Mouse (Mus musculus): ENCODE results near the gene Fn1. TPM values are rescaled to one million over a fixed set of nuclear protein-coding genes. Genes with fewer than 3 reads are reported as not detected.

Fn1 gene
- polyA plus RNA-seq, 1 experiment from 2014 or later, result 125 TPM

- H3K9me3 ChIP-seq (replicated peaks; ENCODE audit: control insufficient read depth, low read length), result no peaks in the 10 kb centered on the region
- H3K27me3 ChIP-seq (ENCODE audit: control insufficient read depth, insufficient read depth, low read length), result no peaks in the 10 kb centered on the region
- H3K4me1 ChIP-seq (ENCODE audit: control insufficient read depth, insufficient read depth, low read length), result peaks cover 2% of the 10 kb centered on the region; the same call in 1 of the 2 replicates
- H3K9ac ChIP-seq (replicated peaks; ENCODE audit: low read length), result no peak overlapping the region
- H3K27ac ChIP-seq (replicated peaks; ENCODE audit: low read depth, low read length), result no peak overlapping the region
- ATAC-seq (replicated peaks; ENCODE audit: insufficient number of reproducible peaks, low FRiP score, low TSS enrichment, low read depth) (no peak), DNase-seq (ENCODE audit: low spot score) (no peak)
- peaks cover 9% of the 10 kb centered on the region; the same call in 1 of the 2 replicates for H3K36me3 ChIP-seq (replicated peaks; ENCODE audit: control insufficient read depth, insufficient read depth, low read depth, low read length)
- WGBS, result 91% methylated on average over 5 of the region's 5 CpGs
- H3K4me3 ChIP-seq (ENCODE audit: low read depth, low read length), result no peak overlapping the region
- H3K4me2 ChIP-seq (ENCODE audit: low read depth, low read length), result no peak overlapping the region
These were observed 6.2 kb downstream of the Fn1 start for GRCm38 (mm10) chr1:71646774-71647173.

- Histone ChIP-seq H3K27me3 (ENCODE audit: control insufficient read depth, insufficient read depth, low read length) (no peaks in the 10 kb centered on the region), H3K4me2 (ENCODE audit: low read depth, low read length) (no peak overlapping the region), H3K4me1 (ENCODE audit: control insufficient read depth, insufficient read depth, low read length) (peaks cover 2% of the 10 kb centered on the region; the same call in 1 of the 2 replicates), H3K9ac (replicated peaks; ENCODE audit: low read length) (no peak overlapping the region), H3K36me3 (replicated peaks; ENCODE audit: control insufficient read depth, insufficient read depth, low read depth, low read length) (peaks cover 13% of the 10 kb centered on the region; the same call in 1 of the 2 replicates), H3K9me3 (replicated peaks; ENCODE audit: control insufficient read depth, low read length) (no peaks in the 10 kb centered on the region), H3K27ac (replicated peaks; ENCODE audit: low read depth, low read length) (no peak overlapping the region), H3K4me3 (ENCODE audit: low read depth, low read length) (no peak overlapping the region)
- ATAC-seq (replicated peaks; ENCODE audit: insufficient number of reproducible peaks, low FRiP score, low TSS enrichment, low read depth) (no peak), DNase-seq (ENCODE audit: low spot score) (no peak)
- 66% methylated on average over 3 of the region's 3 CpGs for WGBS
These were observed 7.0 kb downstream of the Fn1 start for GRCm38 (mm10) chr1:71645999-71646398.

GRCm38 (mm10) chr1:71645466-71645865 lies 7.5 kb downstream of the Fn1 start:
- H3K36me3 ChIP-seq (replicated peaks; ENCODE audit: control insufficient read depth, insufficient read depth, low read depth, low read length), result peaks cover 18% of the 10 kb centered on the region
- H3K4me2 ChIP-seq (ENCODE audit: low read depth, low read length), result no peak overlapping the region
- no peak overlapping the region for H3K4me3 ChIP-seq (ENCODE audit: low read depth, low read length)
- H3K4me1 ChIP-seq (ENCODE audit: control insufficient read depth, insufficient read depth, low read length), result no peaks in the 10 kb centered on the region
- no peaks in the 10 kb centered on the region for H3K27me3 ChIP-seq (ENCODE audit: control insufficient read depth, insufficient read depth, low read length)
- no peak for DNase-seq (ENCODE audit: low spot score)
- no peak overlapping the region for H3K27ac ChIP-seq (replicated peaks; ENCODE audit: low read depth, low read length)
- no peak for ATAC-seq (replicated peaks; ENCODE audit: insufficient number of reproducible peaks, low FRiP score, low TSS enrichment, low read depth)
- no peak overlapping the region for H3K9ac ChIP-seq (replicated peaks; ENCODE audit: low read length)
- H3K9me3 ChIP-seq (replicated peaks; ENCODE audit: control insufficient read depth, low read length), result no peaks in the 10 kb centered on the region
- 92% methylated on average over 13 of the region's 13 CpGs for WGBS

- 95% methylated on average over 10 of the region's 10 CpGs for WGBS
- no peak for ATAC-seq (replicated peaks; ENCODE audit: insufficient number of reproducible peaks, low FRiP score, low TSS enrichment, low read depth)
- Histone ChIP-seq H3K27ac (replicated peaks; ENCODE audit: low read depth, low read length) (no peak overlapping the region), H3K4me2 (ENCODE audit: low read depth, low read length) (no peak overlapping the region), H3K9me3 (replicated peaks; ENCODE audit: control insufficient read depth, low read length) (no peaks in the 10 kb centered on the region), H3K9ac (replicated peaks; ENCODE audit: low read length) (no peak overlapping the region), H3K4me3 (ENCODE audit: low read depth, low read length) (no peak overlapping the region), H3K36me3 (replicated peaks; ENCODE audit: control insufficient read depth, insufficient read depth, low read depth, low read length) (peaks cover 29% of the 10 kb centered on the region), H3K4me1 (ENCODE audit: control insufficient read depth, insufficient read depth, low read length) (no peaks in the 10 kb centered on the region), H3K27me3 (ENCODE audit: control insufficient read depth, insufficient read depth, low read length) (no peaks in the 10 kb centered on the region)
- no peak for DNase-seq (ENCODE audit: low spot score)
These were observed 10.2 kb downstream of the Fn1 start for GRCm38 (mm10) chr1:71642794-71643193.

- no peak overlapping the region for H3K9ac ChIP-seq (replicated peaks; ENCODE audit: low read length)
- no peak overlapping the region for H3K4me3 ChIP-seq (ENCODE audit: low read depth, low read length)
- no peak overlapping the region for H3K27ac ChIP-seq (replicated peaks; ENCODE audit: low read depth, low read length)
- DNase-seq (ENCODE audit: low spot score) (no peak), ATAC-seq (replicated peaks; ENCODE audit: insufficient number of reproducible peaks, low FRiP score, low TSS enrichment, low read depth) (no peak)
- H3K27me3 ChIP-seq (ENCODE audit: control insufficient read depth, insufficient read depth, low read length), result no peaks in the 10 kb centered on the region
- no peaks in the 10 kb centered on the region for H3K4me1 ChIP-seq (ENCODE audit: control insufficient read depth, insufficient read depth, low read length)
- 93% methylated on average over 11 of the region's 11 CpGs for WGBS
- H3K9me3 ChIP-seq (replicated peaks; ENCODE audit: control insufficient read depth, low read length), result no peaks in the 10 kb centered on the region
- H3K36me3 ChIP-seq (replicated peaks; ENCODE audit: control insufficient read depth, insufficient read depth, low read depth, low read length), result peaks cover 27% of the 10 kb centered on the region
- H3K4me2 ChIP-seq (ENCODE audit: low read depth, low read length), result no peak overlapping the region
These were observed 11.8 kb downstream of the Fn1 start for GRCm38 (mm10) chr1:71641206-71641605.

GRCm38 (mm10) chr1:71640157-71640556 lies 12.8 kb downstream of the Fn1 start:
- 96% methylated on average over 8 of the region's 8 CpGs for WGBS
- ATAC-seq (replicated peaks; ENCODE audit: insufficient number of reproducible peaks, low FRiP score, low TSS enrichment, low read depth) (no peak), DNase-seq (ENCODE audit: low spot score) (no peak)
- Histone ChIP-seq H3K9me3 (replicated peaks; ENCODE audit: control insufficient read depth, low read length) (no peaks in the 10 kb centered on the region), H3K27me3 (ENCODE audit: control insufficient read depth, insufficient read depth, low read length) (no peaks in the 10 kb centered on the region), H3K36me3 (replicated peaks; ENCODE audit: control insufficient read depth, insufficient read depth, low read depth, low read length) (peaks cover 34% of the 10 kb centered on the region), H3K4me2 (ENCODE audit: low read depth, low read length) (no peak overlapping the region), H3K27ac (replicated peaks; ENCODE audit: low read depth, low read length) (no peak overlapping the region), H3K4me3 (ENCODE audit: low read depth, low read length) (no peak overlapping the region), H3K4me1 (ENCODE audit: control insufficient read depth, insufficient read depth, low read length) (no peaks in the 10 kb centered on the region), H3K9ac (replicated peaks; ENCODE audit: low read length) (no peak overlapping the region)

- Histone ChIP-seq H3K4me1 (ENCODE audit: control insufficient read depth, insufficient read depth, low read length) (no peaks in the 10 kb centered on the region), H3K9ac (replicated peaks; ENCODE audit: low read length) (no peak overlapping the region), H3K9me3 (replicated peaks; ENCODE audit: control insufficient read depth, low read length) (no peaks in the 10 kb centered on the region), H3K27ac (replicated peaks; ENCODE audit: low read depth, low read length) (no peak overlapping the region), H3K4me3 (ENCODE audit: low read depth, low read length) (no peak overlapping the region), H3K27me3 (ENCODE audit: control insufficient read depth, insufficient read depth, low read length) (no peaks in the 10 kb centered on the region), H3K36me3 (replicated peaks; ENCODE audit: control insufficient read depth, insufficient read depth, low read depth, low read length) (peaks cover 27% of the 10 kb centered on the region), H3K4me2 (ENCODE audit: low read depth, low read length) (no peak overlapping the region)
- 96% methylated on average over 4 of the region's 4 CpGs for WGBS
- no peak for ATAC-seq (replicated peaks; ENCODE audit: insufficient number of reproducible peaks, low FRiP score, low TSS enrichment, low read depth)
- DNase-seq (ENCODE audit: low spot score), result no peak
These were observed 16.3 kb downstream of the Fn1 start for GRCm38 (mm10) chr1:71636665-71637064.

GRCm38 (mm10) chr1:71636116-71636515 lies 16.9 kb downstream of the Fn1 start:
- WGBS, result 89% methylated on average over 5 of the region's 5 CpGs
- DNase-seq (ENCODE audit: low spot score), result no peak
- Histone ChIP-seq H3K36me3 (replicated peaks; ENCODE audit: control insufficient read depth, insufficient read depth, low read depth, low read length) (peaks cover 25% of the 10 kb centered on the region), H3K4me1 (ENCODE audit: control insufficient read depth, insufficient read depth, low read length) (no peaks in the 10 kb centered on the region), H3K4me2 (ENCODE audit: low read depth, low read length) (no peak overlapping the region), H3K9ac (replicated peaks; ENCODE audit: low read length) (no peak overlapping the region), H3K27me3 (ENCODE audit: control insufficient read depth, insufficient read depth, low read length) (no peaks in the 10 kb centered on the region), H3K27ac (replicated peaks; ENCODE audit: low read depth, low read length) (no peak overlapping the region), H3K9me3 (replicated peaks; ENCODE audit: control insufficient read depth, low read length) (no peaks in the 10 kb centered on the region), H3K4me3 (ENCODE audit: low read depth, low read length) (no peak overlapping the region)
- ATAC-seq (replicated peaks; ENCODE audit: insufficient number of reproducible peaks, low FRiP score, low TSS enrichment, low read depth), result no peak

All from embryonic facial prominence, embryonic 11.5 days (tissue).